Mouse (Mus musculus) bone marrow macrophage, adult 2 months (primary cell): Measurements from ENCODE around the gene Hopx.

Experiments
- CTCF ChIP-seq: IDR thresholded peaks from 2 replicates; pipeline ENCODE4 v1.5.1; 2012; ENCODE audit warnings: low read depth, mild to moderate bottlenecking, low read length, moderate library complexity
- POLR2A ChIP-seq: IDR thresholded peaks from 2 replicates; pipeline ENCODE4 v1.6.1; 2012; ENCODE audit warnings: mild to moderate bottlenecking, low read depth, low read length, borderline replicate concordance

- TF ChIP-seq CTCF, result no peak
- TF ChIP-seq POLR2A, result no peak
Observed at GRCm38 (mm10) chr5:77094510-77095491, 20.1 kb downstream of the Hopx start.
